Mouse (Mus musculus) kidney, postnatal 36 days (tissue): ENCODE results near the gene Hoxb9.
A peak's percentile ranks its signal among the peaks of the same experiment; 100 is the strongest.

ENCODE experiments used
- DNase-seq, 2 experiments: peaks; one replicate each; pipeline ENCODE4 v3.0.0; 2021 to 2022; ENCODE audit warnings: mixed read lengths in 2 of 2

Hoxb9 gene

DNA sequence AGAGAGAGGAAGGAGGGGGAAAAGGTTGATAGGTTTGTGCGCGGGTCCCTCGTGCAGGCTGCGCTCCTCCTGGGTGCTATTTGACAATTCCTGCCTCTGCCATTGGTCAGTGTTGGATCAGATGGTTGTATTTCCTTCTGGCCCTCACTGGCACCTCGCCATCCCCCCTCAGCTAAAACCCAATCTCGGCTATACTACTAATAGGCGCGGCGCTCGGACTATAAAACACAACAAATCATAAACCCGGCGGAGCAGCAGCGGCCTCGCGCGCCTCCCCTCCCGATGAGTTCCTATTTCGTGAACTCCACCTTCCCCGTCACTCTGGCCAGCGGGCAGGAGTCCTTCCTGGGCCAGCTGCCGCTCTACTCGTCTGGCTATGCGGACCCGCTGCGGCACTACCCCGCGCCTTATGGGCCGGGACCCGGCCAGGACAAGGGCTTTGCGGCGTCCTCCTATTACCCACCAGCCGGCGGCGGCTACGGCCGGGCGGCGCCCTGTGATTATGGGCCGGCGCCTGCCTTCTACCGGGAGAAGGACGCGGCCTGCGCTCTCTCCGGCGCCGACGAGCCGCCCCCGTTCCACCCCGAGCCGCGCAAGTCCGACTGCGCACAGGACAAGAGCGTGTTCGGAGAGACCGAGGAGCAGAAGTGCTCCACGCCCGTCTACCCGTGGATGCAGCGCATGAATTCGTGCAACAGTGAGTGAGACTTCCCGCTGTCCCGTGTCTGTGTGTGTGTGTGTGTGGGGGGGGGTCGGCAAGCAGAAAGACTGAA, 27.8 kb downstream of the Hoxb9 start:
- peak; percentile 93 to 94 for DNase-seq

- DNase-seq: no peak
Observed at GRCm38 (mm10) chr11:96299781-96300180, 28.5 kb downstream of the Hoxb9 start.

GRCm38 (mm10) chr11:96300354-96301063, 29.3 kb downstream of the Hoxb9 start:
- DNase-seq: peak in 1 of 2 experiments; percentile 75

GRCm38 (mm10) chr11:96301064-96301431, 29.8 kb downstream of the Hoxb9 start:
- no peak for DNase-seq

- peak; percentile 88 to 91 for DNase-seq
Observed at GRCm38 (mm10) chr11:96301837-96302236, 30.6 kb downstream of the Hoxb9 start.

- peak in 1 of 2 experiments; percentile 49 for DNase-seq
Observed at GRCm38 (mm10) chr11:96302381-96303150, 31.3 kb downstream of the Hoxb9 start.

DNA sequence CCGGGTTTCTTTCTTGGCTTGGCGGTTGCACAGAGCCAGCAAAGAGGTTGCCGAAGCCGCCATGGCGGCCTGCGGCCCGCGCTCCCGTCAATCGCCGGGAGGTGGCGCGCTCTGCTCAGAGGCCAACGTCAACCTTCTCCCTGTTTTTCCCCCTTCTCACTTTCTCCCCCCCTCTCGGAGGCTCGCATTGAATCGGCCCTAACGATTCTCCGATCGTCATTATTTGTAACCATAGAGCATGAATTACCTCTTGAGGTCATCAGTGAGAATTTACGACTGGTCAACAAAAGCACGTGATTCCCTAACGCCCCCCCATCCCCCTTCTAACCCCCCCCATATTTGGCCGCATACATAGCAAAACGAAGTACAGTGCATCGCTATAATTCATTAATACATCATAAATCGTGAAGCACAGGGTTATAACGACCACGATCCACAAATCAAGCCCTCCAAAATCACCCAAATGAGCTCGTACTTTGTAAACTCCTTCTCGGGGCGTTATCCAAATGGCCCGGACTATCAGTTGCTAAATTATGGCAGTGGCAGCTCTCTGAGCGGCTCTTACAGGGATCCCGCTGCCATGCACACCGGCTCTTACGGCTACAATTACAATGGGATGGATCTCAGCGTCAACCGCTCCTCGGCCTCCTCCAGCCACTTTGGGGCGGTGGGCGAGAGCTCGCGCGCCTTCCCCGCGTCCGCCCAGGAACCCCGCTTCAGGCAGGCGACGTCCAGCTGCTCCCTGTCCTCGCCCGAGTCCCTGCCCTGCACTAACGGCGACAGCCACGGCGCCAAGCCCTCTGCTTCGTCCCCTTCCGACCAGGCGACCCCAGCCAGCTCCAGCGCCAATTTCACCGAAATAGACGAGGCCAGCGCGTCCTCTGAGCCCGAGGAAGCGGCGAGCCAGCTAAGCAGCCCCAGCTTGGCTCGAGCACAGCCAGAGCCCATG, 32.2 kb downstream of the Hoxb9 start, which contains the start of gene Hoxb5:
Gene Hoxb5 (plus strand): TSS at position 186 of the 949 bp plus-strand sequence.
- DNase-seq: peak; percentile 92 to 94

- peak in 1 of 2 experiments; percentile 60 for DNase-seq
Observed at GRCm38 (mm10) chr11:96304381-96305195, 33.3 kb downstream of the Hoxb9 start.

- no peak for DNase-seq
Observed at GRCm38 (mm10) chr11:96305505-96306182, 34.4 kb downstream of the Hoxb9 start.

GRCm38 (mm10) chr11:96306183-96306907, 35.1 kb downstream of the Hoxb9 start:
- DNase-seq: peak in 1 of 2 experiments; percentile 53

DNA sequence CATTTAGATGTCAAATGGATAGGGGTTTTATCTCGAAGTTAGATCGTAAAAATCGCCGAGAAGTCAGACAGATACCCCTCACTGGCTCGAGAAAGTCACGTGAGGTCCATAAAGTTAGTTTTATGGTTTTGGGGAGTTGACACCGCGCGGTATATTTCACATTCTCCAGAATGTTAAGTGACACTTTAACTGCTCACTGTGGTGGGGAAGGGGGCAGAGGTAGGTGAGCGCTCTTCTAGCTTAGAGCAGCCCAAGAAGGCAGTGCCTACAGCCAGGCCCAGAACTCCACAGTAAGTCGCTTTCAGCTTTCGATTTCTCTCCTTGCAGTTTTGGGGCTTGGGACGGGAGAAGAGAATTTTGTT, 35.6 kb downstream of the Hoxb9 start:
- peak in 1 of 2 experiments; percentile 51 for DNase-seq

GRCm38 (mm10) chr11:96308763-96309162, 37.5 kb downstream of the Hoxb9 start:
- no peak for DNase-seq

- DNase-seq: peak; percentile 70 to 75
Observed at GRCm38 (mm10) chr11:96309288-96309687, 38.0 kb downstream of the Hoxb9 start.

GRCm38 (mm10) chr11:96310183-96310938, 39.1 kb downstream of the Hoxb9 start:
- peak in 1 of 2 experiments; percentile 41 for DNase-seq

DNA sequence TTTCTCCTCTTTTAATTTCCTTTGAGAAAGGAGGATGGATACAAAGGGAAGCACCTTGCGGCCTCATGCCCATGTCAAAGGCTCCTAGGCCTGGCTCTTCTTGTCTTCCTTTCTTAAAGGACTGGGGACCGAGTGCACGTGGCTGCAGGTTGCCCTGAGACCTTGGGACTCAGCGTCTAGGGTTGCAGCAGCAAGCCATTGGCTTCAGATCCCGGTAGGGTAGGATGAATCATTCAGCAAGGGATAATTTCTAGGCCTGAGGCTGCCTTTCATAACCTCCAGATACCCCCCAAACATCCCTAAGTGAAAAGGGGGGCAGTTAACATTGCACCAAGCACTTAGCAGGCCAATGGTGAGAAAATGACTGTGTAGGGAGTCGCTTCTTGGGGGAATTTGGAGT, 39.8 kb downstream of the Hoxb9 start:
- peak in 1 of 2 experiments; percentile 62 for DNase-seq

- peak; percentile 88 to 90 for DNase-seq
Observed at GRCm38 (mm10) chr11:96311520-96312417, 40.5 kb downstream of the Hoxb9 start.

DNA sequence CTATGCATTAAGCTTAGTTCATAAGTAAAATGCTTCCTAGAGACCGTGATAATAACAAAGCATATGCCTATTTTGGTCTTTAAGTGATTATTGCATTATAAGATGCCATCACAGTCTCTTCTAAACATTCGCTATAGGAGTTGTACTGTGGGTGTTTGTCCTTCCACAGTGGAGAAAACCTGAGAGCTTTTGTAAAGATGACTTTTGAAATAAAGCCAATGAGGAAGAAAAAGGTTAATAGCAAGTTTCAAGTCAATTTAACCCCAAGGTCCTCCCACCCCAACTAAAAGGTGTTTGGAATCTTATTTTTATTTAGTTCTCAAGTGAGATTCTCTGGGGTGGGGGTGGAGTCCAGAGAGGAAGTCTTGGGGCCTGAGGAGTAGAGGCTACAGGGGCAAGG, 41.9 kb downstream of the Hoxb9 start:
- no peak for DNase-seq
